Mouse (Mus musculus) frontal cortex, postnatal 14 days (tissue): ENCODE measurements around the gene Nckap5.
A peak's percentile ranks its signal among the peaks of the same experiment; 100 is the strongest.

Experiments
- DNase-seq, 2 experiments: peaks; one replicate each; pipeline ENCODE4 v3.0.0; 2022; ENCODE audit warnings: low spot score in 2 of 2

The Nckap5 gene

DNA sequence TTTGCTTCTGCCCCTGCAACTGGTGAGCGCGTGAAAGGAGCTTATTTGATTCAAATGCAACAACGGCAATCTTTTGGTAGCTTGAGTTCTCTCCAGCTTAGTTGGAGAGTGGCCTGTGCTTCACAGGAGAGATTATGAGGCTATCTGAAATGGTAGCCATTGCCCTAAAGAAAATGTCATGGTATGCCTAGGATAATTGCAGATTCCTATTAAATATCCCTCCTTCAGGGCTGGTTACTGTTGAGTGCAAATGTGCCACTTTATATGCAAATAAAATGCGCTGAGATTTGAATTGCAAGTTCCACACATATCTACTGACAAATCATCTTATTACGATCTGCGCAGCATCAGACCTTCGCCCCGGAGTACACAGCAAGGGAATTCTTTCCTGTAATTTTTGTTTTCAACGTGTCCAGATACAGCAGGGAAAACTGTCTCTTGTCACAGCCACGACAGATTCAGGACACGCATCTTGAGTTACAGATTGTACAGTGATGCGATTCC is 272.8 kb downstream of the Nckap5 start:
- no peak for DNase-seq

DNA sequence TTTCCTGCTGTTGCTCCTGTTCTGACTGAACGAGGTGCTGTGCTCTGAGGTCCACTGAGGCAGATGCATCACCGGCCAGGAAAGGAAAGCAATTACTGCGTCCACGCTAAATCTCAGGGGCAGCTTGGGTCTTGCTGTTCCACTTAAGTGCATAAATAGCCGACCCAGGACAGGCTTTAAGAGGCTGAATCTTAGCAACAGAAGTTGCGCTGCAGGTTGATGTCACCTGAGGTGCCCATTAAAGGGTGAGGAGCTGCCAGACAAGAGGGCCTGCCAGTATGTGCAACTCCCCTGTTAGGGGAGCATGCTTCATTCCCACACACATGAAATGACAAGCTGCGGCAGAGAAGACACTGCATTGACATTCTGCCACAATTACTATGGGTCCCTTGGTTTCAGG is 282.6 kb downstream of the Nckap5 start:
- DNase-seq = no peak

DNA sequence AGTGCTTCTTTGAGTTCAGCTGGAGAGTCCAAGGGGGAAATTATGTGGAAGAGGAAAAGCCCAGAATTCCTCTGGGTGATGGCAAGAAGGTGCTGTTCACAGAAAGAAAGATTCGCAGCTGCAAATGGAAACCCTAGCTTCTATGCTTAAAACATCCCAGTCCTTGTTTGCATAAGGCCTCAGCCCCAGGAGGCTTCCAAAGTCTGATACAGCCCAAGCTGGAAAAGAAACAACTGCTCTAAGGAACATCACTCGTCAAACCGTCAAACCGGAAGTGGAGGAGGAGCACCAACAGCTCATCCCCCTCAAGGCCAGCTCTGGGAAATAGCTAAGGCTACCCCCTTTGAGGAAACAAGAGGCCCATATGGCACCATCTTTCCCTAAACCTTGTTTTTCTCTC is 286.1 kb downstream of the Nckap5 start:
- DNase-seq = no peak

DNA sequence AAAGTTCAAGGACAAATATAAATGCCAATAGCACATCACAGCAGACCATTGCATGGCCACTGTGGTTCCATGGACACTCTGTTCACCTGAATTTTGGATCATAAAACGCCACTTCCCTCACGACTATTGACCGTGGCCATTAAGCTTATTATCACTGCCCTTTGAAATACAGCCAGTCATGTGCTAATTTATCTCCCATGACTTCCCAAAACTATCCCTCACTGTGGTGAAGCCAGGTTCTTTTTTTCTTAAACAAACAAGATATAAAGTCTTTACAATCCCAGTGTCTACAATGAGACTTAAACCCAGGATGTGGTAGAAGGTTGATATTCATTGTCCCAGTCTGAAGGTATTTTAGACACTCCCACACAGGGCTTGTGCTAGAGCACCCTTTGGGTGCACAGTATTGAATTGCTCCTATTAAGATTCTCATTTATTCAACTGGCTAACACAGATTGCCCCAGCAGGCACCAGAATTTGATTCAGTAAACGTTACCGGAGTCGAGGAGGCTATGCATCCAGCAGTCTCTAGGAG is 293.3 kb downstream of the Nckap5 start:
- no peak for DNase-seq

DNA sequence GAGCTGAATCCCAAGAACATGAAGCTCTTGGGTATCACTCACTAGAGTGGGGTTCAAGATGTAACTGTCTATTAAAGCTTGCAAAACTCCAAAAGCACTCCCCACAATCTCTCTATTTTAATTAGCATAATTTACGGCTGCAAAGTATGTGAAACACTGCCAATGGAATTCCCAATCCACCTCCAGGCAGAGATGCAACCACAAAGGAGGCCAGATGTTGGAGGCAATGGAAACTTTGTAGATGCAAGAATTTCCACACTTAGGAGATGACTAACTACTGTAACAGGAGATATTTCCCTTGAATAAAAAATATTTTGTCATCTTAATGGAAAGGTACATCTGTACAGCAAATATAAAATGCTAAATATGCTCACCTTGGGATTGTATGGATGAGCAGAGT is 295.1 kb downstream of the Nckap5 start:
- no peak for DNase-seq

DNA sequence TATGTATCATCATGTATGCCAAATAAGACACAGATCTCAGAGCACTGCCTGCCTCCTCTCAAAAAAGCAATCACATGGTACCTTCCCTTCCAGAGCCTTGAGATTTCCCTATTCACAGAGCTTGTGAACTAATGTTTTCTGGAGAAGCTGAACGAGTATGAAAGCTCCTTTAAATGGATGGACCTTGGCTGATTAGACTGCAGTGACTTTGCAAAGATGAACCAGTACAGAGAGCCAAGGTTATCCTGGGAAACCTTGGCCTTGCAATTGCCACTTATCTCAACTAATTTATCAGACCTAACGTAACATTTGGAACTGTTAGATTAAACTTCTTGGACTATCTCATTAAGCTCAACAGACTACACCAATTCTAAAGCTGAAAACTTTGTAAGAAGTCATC is 296.6 kb downstream of the Nckap5 start:
- DNase-seq = no peak

DNA sequence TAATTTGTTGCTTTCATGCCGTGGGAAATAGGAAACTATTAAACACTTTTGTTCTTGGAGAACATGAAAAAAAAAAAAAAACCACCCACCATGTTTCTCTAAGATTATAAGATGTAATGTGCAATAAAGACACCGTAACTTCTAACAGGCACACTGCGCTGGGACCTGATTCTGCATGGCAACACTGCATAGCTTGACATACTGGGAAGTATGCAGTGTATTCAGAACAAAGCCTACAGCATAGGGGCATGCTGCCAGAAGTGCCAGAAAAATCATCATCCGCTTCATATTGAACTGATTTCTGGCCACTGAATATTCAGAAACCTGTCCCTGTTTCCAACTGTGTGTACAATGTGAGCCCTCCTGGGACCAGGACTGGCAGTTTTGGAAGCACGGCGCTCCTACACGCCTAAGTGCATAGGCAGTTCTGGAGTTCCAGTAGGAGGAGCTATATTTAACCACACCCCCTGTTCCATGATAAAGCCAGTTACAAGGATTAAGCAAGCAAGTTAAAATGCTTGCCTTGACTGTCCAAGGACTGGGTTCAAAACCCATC is 302.5 kb downstream of the Nckap5 start:
- no peak for DNase-seq

DNA sequence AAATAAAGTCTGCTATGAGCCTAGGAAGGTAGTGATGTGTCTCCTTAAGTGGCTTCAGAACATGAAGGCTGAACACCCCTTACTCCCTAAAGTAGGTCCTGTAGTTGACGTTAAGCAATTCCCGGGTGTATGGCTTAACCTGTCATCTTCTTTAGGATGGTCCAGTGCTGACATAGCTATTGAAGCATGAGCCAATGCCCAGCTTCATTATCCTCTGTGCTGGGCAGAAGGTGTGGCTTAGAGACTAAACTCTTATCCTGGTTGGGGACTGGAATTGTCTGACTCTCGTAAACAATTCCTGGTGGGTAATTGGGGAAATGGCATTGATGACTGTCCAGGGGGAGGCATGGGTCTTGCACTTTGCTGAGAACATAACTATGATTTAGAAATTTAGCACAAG is 312.5 kb downstream of the Nckap5 start:
- no peak for DNase-seq

DNA sequence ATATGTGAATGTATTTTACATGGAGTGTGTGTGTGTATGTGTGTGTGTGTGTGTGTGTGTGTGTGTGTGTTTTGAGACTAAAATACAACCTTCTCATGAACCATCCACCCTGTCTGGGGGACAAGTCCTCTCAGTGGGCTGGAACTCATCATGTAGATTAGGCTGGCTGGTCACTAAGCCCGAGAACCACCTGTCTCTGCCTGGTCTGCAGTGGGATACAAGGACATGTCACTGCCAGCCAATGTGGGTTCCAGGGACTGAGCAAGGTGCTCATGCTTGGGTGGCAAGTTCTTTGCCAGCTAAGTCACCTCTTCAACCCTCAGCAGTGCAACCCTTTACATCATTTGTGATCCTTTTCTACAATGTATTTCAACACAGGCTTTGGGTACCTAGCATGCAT is 313.2 kb downstream of the Nckap5 start:
- no peak for DNase-seq

DNA sequence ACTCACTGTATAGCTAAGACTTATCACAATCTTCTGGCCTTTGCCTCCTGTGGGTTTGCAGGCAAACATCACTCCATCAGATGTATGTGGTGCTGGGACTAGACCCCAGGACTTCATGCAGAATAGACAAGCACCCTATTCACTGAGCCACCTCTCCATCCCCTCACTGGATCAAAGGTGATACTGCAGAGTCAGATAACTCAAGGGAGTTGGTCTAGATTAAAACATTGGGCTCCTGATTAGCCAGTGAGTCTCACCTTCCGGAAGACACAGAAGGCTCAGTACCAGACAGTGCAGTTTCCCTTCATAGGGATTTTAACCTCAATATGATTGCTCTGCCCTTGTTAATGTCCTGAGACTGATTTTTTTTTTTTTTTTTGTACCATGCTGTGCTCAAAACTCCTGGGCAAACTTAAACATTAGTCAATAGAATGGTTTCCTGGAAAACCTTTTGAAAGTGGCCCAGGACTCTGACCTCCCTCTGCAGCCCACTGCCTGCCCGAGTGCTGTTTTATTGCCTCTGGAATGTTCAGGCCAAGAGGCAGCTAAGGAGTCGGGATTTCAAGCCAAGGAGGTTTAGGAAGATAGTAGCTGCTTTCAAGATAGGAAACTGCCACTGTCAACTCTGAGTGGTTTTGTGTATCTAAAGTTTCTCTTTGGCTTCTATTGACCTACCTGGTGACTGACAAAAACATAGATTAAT is 315.4 kb downstream of the Nckap5 start:
- DNase-seq = no peak

DNA sequence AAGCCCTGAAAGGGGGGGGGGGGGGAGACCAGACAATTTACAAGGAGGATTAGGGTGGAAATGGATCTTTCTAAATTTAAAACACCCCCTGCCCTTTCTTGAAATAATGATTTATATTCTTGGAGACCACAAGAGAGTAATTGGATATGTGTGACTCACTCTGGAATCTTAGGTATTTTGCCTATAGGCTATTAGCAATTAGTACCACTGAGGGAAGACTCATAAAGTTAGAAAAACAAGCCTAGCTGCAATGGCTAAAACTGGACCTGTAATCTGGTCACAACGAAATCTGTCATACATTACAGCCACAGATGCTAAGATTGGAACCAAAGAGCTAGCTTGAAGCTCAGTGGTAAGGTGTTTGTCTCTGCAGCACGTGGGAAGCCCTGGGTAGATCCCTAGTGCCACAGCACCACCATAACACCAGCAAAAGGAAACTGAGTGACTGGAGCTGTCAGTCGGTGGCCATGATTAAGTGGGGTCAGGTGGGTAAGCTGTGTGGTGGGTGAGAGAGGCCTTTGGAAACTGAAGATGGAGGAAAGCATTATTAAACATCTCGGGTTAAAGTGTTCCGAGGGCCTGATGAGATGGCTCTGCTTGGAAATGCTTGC is 318.7 kb downstream of the Nckap5 start:
- DNase-seq = no peak

DNA sequence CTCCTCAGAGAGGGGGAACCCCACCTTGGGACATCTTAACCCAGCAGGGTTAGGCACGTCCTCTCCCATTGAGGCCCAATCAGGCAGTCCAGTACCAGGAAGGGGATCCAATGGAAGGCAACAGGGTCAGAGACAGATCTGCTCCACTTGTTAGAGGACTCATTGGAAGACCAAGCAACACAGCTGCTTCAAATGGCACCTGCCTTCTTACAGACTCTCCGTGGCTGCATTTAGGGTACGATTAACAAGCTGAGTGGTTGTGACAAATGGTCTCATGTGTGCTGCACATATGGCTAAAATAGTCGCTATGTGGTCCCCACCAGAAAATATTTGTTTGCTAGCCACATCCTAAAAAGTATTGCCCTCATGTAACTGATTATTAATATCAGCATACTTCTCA is 325.9 kb downstream of the Nckap5 start:
- DNase-seq = no peak

DNA sequence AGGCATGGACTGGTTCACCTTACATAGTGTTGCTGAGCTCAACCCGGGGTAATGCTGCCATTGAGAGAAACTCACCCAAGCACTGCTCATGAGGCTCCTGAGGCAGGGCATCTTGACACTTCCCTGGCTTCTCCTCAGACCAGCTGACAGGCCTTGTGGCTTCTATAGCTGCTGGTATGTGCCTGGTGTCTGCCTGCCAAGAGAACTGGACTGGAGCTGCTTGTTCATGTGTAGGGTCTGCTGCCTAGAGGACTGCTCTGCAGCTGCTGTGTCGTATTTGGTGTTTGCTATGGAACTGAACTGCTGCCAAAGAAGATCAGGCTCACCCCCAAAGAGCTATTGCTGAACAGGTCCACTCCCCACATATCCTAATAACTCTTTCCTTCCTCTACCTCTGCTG is 327.9 kb downstream of the Nckap5 start:
- no peak for DNase-seq

DNA sequence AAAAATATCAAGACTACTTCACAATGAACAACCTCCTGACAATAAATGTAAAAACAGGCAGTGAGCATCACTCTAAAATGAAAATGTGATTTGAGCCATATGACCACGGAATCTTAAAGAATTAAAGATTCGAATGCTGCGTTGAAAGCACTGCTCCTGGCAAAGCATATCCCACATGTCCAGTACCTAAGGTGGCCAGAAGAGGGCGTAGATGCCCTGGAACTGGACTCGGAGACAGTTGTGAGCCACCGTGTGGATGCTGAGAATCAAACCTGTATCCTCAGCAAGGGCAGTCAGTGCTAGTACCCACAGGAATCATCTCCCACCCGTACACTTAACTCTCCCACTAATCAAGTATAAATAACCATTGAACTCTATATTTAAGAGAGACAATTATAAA is 333.9 kb downstream of the Nckap5 start:
- no peak for DNase-seq

DNA sequence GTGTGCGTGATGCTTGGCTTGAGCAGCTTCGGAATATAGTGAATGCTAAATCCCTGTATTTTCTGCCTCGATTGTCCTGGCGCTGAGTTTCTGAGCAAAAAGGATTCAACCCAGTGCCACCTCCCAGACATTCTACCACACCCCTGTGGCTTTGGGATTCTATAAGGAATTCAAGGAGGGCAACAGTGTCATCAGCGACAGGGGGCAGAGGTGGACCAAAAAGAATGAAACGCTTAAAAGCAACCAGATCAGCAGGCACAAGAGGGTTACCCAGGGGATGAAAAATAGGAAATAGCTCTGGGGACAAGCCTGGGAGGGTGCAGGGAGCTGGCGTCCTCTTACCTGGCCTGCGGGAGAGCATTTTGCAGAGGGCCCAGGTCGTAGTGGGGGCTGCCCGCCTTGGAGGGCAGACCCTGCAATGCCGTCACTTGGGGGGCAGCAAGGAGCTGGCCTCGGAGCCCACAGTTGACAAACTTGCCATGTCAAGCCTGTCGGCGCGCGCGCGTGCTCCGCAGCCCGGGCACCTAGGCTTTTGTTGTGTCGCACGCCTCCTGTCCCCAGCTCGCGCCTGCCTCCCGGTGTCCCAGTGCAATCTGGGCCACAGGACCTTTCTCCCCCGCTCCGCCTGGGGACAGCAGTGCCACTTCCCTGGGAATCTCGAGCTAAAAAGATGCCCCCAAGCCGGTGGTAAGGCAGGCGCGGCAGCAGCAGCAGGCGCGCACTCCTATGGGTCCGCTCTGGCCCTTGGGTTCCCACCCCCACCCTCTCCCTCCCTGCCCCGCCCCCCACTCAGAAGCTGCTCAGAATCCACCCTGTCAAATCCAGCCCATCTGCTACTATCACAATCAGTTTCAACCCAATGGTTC is 338.2 kb downstream of the Nckap5 start:
- no peak for DNase-seq

DNA sequence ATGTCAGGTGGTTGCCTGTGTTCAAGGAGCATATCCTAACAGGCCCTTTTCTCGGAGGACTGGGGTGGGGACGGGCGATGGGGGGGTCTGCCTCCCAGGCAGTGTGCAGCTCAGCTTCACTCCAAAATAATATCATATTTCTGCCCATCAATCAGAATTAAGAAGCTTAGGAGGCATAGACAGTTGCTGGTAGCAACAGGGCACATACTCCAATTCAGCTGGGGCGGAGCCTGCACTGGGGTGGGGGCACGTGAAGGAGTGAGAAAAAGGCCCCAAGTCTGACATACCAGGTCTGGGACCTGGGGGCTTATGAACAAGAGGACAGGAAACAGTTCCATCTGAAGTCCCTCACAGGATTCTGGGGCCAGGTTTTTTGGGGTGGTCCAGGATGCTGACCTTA is 339.2 kb downstream of the Nckap5 start:
- DNase-seq = no peak

DNA sequence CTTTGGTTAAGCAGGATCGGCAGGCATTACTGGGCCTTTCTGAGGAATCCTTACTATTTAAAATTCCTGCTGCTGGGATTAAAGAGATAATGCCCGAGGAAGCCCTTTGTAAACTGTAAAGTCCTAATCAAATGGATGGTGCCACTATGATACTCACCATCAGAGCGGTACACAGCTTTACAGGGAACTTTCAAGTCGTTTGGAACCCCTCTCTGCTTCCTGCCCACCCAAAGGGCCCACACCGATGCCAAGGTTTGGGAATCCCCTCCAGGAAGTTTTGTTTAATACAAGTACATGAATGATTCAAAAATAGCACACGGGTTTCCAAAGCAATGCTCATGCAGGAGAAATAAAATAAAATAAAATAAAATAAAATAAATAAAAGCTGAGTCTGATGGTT is 340.3 kb downstream of the Nckap5 start:
- DNase-seq = no peak

DNA sequence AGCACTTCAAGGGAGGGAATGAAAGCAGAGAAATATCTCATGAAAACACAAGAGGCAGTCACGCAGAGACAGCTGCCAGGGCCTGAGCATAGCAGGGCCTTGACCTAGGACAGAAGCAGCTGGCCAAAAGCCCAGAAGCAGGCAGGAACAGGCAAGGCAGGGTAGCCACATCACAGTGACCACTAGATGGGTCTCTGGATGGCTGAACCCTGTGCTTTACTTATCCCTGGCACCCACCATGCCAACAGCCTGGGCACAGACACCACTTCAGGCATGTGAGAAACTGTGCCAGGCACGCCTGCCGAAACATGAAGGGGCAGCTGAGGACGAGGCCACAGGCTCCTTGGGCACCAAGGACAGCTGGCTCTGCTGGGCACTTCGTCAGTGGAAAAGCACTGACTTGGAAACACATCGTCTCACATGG is 345.9 kb downstream of the Nckap5 start:
- peak in 1 of 2 experiments; percentile 37 for DNase-seq

DNA sequence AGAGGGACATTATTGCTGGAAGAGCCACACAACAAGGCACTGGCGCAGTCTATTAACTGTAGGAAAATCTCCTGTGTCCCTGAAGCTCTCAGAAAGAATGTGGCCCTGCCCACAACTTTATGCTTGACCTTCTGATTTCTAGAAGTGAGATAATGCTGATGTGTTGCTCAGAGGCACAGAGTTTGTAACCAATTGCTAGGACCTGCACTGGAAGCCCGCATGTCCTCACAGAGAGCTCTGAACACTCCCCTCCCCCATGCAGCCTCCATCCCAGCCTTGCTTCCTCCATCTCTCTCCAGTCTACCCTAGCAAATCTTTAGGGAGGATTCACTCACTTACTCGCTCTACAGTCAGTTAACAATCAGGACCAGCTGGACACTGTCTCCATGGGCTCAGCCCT is 346.9 kb downstream of the Nckap5 start:
- DNase-seq = no peak

DNA sequence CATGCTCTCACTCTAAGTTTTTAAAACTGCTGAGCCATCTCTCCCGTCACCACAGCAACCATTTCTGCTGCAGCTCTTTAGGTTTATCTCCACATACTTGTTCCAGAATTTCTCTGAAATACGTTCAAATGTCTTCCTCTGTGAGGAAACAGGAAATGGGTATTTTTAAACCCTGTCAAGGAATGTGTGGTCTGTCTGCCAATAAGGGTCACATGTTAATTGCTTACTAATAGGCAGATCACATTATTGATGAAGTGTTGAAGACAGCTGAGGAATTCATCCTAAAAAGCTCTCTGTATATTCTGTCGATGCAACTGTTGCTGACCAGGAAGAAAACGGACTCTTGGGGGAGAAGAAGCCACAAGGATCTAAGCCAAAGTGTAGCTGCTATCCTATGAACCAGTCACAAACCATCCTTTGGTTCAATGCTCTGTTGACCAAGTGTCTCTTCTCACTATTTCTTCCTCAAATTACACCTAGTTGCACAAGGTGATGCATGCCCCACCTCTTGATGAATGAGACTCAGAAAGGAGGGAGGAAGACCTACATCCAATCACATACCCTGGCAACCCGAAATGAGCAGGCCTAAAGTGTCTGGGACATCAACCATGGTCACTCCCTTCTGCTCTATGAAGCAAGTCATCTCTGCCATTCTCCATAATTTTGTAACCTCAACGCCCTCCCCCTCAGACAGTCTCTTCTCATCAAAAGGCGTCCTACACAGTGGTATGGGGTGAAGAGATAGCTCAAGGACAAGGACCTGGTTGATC is 349.0 kb downstream of the Nckap5 start:
- DNase-seq = no peak

DNA sequence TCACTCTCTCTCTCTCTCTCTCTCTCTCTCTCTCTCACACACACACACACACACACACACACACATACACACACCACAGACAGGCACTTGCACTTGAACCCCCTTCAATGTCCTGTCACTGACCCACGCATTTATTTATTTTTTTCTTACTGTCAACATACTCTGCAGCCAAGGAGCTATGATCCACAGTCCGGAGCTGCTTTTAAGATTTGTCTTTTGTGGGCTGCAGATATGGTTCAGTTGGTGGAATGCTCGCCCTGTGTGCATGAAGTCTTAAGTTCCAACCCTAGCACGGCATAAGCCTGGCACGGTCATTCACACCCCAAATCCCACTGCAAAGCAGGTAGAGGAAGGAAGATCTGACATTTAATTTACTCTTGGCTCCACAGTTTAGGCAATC is 357.6 kb downstream of the Nckap5 start:
- no peak for DNase-seq
